Mouse (Mus musculus): ENCODE results near the gene Pmepa1.
A peak's percentile ranks its signal among the peaks of the same experiment; 100 is the strongest.

Pmepa1 gene

DNA sequence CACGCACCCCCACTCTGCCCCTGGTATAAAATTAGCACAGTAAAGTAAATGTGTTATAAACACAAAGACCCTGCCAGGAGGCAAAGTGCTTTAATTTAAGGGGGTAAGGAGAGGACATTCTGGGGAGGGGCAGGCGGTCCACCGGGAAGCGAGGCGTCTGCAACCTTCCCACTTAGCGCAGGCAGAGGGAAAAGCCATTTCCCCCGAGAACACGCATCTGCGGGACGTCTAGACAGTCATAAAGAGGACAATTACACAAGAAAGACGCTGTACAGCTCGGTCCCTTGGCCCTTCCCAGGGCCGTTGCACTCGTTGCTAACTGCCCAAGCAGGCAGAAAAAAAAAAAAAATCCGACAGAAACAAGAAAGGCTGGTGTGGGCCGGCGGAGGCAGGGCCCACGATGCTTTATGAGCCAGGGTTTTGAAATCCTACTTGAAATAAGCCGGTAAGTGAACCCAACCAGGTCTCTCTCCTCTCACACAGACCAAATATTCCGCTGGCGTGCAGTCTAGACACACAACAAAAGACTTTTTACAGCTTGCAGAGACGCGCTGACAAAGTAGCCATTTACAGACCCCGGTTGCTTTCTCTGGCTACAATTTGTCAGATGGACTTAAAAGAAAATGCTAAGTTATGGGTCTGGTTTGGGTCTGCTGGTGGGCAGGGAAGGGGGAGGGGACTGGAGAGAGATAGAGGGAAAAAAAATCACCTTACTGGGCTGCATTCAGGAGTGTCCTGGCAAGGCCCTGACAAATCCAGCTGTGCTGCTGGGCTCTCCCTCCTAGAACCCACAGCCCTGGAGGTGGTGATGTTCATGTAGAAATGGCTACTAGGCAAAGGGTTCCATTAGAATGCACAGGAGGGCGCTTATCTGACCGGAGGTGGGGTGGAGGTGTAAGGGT is 22.3 kb downstream of the Pmepa1 start:
- no peak for DNase-seq (ENCODE audit: low read depth, low spot score)

- DNase-seq (ENCODE audit: low read depth, low spot score): no peak
Measured at GRCm38 (mm10) chr2:173251675-173252074, 24.7 kb downstream of the Pmepa1 start.

GRCm38 (mm10) chr2:173251133-173251532 is 25.2 kb downstream of the Pmepa1 start:
- no peak for DNase-seq (ENCODE audit: low read depth, low spot score)

DNA sequence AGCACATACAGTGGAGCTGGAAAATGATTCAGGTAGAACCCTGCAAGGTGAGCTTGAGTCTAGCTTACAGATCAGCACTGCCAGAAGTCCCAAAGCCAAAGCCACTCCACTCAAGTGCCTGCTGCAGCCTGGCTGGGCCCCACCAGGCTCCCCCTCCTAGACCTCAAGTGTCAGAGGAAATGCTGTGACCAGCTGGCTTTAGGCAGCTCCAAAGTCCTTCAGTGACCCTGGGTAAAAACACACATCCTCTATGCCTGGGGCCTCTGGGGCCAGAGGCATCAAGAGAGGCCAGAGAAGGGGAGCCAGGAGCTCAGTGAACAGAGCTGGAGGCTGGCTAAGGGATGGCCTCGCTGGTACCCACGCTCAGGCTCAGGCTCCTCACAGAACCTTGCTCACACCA is 25.9 kb downstream of the Pmepa1 start:
- no peak for DNase-seq (ENCODE audit: low read depth, low spot score)

DNA sequence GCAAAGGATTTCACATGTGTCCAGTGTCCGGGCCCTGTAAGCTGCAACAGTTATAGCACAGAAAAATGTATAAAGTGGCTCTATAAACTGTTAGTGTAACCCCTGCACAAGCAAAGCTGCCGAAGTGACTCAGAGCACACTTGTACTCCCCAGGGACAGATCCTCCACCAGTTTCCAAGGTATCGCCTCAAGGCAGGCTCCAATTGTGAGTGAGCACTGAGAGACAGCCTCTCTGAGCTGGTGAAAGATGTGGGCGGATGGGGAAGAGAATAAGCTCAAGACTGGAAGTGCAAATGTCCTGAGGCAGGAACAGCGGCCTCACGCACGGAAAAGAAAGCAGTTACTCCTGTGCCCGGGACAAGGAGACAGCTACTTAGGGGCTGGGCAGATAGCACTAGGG is 26.4 kb downstream of the Pmepa1 start:
- DNase-seq (ENCODE audit: low read depth, low spot score): no peak

GRCm38 (mm10) chr2:173249386-173249785 is 26.9 kb downstream of the Pmepa1 start:
- no peak for DNase-seq (ENCODE audit: low read depth, low spot score)

DNA sequence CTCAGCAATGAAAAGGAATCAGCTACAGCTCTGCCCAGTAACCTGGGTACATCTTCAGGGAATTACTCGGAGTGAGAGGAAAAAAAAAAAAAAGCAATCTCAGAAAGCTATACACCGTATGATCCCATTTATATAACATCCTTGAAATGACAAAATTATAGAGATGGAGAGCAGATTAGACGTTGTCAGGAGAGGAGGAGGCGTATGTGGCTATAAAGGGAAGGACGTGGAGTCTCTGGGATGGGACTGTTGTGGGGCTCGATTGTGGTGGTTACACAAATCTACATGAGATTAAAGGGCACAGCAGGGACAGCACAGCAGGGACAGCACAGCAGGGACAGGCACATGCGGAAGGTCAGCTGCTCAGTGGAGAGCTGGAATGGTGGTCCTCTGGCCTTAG is 27.5 kb downstream of the Pmepa1 start:
- no peak for DNase-seq (ENCODE audit: low read depth, low spot score)

GRCm38 (mm10) chr2:173247911-173248310 is 28.4 kb downstream of the Pmepa1 start:
- peak; percentile 63 for DNase-seq (ENCODE audit: low read depth, low spot score)

DNA sequence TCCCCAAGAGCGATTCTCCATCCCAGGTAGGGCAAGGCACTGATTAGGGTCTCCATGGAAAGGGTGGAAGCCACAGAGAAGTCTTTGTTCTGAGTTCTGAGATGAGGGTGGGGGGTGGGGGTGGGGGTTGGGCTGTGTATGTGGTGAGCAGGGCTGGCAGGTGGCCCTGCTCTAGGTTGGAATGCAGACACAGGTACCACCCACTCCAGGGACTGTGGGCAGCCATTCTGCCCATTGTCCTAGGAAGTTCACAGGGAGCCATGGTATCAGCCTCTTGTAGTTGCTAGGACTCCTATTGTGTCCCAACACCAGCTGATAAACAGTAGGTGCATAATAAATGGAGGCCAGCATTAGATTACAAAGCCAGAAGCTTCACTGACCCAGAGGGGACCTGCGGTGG is 29.1 kb downstream of the Pmepa1 start:
- DNase-seq (ENCODE audit: low read depth, low spot score): no peak

- no peak for DNase-seq (ENCODE audit: low read depth, low spot score)
Measured at GRCm38 (mm10) chr2:173246688-173247087, 29.6 kb downstream of the Pmepa1 start.

DNA sequence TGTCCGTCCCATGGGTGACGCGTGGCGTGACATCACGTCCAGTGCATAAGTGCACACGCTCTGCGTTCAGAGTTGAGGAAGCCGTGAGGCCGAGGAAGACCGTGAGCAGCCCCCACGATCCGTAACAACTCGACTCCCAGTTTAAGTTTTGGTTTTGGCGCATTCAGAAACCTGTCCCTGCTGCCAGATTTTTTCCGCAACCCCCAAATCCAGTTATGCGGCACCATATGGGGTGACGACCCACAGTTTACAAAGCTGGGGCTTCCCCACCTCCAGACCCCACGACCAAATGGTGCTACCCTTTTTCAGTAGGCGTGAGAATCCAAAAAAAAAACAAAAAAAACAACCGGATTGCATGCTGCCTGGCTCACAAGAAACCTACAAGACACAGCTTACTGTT is 31.1 kb downstream of the Pmepa1 start:
- DNase-seq (ENCODE audit: low read depth, low spot score): no peak

GRCm38 (mm10) chr2:173244108-173244507 is 32.2 kb downstream of the Pmepa1 start:
- DNase-seq (ENCODE audit: low read depth, low spot score): no peak

DNA sequence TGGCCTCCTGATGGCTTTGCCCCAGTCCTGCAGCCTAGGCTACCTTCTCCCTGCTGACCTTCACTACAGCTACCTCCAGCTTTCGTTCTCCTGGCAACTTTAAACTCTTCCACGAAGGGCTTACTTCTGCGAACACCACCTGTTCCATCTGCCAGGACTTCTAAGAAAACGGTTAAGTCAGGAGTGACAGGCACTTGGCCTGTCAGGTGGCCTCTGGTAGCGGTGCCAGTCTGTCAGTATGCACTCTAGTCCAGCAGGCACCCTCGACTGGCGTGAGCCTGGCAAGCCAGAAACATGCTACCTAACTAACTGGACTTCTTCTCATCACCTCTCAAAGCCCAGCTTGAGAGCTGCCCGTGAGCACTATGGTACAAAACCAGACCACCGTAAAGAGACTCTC is 32.7 kb downstream of the Pmepa1 start:
- no peak for DNase-seq (ENCODE audit: low read depth, low spot score)

- no peak for DNase-seq (ENCODE audit: low read depth, low spot score)
Measured at GRCm38 (mm10) chr2:173242874-173243273, 33.5 kb downstream of the Pmepa1 start.

DNA sequence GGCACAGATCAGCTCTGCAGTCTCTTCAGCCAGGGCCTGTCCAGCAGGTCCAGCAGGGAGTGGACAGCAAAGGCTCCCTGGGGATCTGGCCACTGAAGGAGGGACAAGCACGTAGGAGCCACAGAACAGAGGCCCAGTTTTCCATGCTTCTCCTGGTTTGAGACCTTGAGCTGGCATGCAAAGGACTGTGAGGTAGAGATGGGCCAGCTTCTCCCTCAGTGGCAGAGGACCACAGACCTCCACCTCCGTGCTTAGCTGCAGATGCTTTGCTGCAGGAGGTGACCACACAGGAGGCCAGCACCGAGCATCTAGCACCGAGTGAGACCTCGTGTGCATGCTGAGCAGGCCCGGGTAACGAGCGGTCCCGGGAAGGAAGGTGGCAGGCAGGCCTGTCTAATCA is 35.6 kb downstream of the Pmepa1 start:
- no peak for DNase-seq (ENCODE audit: low read depth, low spot score)

DNA sequence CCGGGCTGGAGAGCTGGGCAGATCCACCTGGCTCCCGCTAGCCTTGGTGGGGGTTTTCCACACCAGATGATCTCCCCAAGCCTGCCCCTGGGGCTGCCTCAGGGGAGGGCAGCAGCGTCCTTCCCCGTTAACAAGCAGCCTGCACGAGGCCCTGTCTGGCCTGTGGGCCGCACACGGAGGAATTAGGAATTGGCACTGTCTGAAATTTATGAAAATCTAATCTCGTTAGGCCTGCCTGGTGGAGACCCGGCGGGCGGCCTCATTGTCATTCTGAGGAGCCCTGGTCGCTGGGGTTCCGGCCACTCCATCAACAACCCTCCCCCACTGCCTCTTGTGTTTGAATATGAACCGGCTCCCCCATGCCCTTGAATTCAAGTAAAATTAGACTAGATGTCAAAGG is 37.8 kb downstream of the Pmepa1 start:
- peak; percentile 59 for DNase-seq (ENCODE audit: low read depth, low spot score)

GRCm38 (mm10) chr2:173235435-173236332 is 40.6 kb downstream of the Pmepa1 start:
- DNase-seq (ENCODE audit: low read depth, low spot score): no peak

DNA sequence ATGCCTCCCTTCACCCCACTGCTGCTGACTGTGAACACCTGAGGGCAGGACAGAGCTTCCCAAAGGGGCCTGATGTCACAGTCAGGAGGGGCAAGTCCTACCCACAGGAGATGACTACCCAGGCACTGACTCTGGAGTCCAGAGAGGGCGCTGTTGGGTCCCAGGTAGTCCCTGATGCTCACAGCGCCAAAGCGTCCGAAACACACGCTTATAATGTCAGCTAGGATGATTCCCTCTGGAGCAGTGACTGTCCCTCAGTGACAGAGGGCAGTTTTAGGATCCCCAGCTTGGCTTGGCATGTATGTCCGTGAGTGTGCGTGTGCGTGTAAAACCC is 43.6 kb downstream of the Pmepa1 start:
- peak; percentile 79 for DNase-seq (ENCODE audit: low read depth, low spot score)

DNA sequence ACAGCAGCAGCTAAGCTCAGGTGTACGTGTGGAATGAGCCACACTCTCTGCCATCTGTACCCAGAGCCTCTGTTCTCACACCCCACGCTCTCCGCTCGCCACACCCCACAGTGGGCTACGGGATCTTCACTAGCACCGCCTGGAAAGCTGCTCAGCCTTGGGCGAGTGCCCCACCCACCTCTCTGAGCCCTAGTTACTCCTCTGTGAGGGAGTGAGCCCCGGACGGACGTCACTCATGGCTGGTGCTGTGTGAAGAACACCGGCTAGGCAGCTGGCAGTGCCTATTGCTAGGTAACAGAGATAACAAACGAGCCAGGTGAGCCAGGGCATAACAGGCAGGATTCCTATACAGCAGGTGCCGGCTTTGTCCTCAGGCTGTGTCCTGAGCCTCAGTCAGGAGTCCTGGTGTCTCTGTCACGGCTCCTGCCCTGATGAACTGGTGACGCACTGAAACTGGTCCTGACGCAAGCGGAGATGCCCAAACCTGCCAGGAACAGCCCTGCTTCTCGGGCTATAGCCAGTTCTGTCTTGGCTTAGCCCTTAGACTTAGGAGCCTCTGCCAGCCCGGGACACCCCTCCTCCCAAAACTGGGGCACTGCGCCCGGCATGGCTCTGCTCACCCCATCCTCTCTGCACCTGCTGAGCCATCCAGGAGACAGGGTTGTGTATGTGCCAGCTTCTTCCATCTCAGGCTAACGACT is 44.1 kb downstream of the Pmepa1 start:
- no peak for DNase-seq (ENCODE audit: low read depth, low spot score)

DNA sequence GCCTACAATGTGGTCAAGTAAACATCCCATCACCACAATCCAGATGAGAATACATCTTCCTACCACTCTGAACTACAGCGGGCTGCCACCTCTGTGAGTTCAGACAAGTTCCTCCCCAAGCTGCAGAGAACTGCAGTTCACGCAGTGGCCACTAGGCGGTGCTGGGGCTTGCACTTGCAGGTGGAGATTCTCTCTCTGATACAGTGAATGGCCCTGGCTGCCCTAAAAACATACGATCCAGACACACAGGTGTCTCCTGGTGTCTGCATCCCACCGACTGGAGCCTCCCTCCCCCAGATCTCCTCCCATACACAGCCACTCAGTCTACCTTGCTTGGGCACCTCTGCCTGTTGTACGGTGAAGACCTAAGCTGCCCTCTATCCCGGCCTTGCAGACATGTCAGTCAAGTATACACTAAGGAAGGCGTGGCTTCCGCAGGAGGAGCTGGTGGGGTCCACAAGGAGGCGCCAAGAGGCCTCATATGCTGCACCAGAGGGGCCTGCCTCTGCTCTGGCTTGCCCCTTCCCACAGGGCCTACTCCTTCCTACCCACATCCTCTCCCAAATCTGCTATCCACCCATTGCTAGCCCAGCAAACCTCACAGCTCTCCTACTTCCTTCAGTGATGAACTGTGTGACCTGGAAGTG is 46.6 kb downstream of the Pmepa1 start:
- DNase-seq (ENCODE audit: low read depth, low spot score): peak; percentile 96

GRCm38 (mm10) chr2:173228567-173228966 is 47.8 kb downstream of the Pmepa1 start:
- no peak for DNase-seq (ENCODE audit: low read depth, low spot score)

GRCm38 (mm10) chr2:173226792-173227191 is 49.5 kb downstream of the Pmepa1 start:
- DNase-seq (ENCODE audit: low read depth, low spot score): peak; percentile 35
